Mouse (Mus musculus) cerebellum, adult 8-10 months (tissue): Measurements from ENCODE around the gene Olfr843.

Source experiments
- DNase-seq: peaks from one replicate; pipeline ENCODE4 v3.0.0; 2022

The Olfr843 gene

DNA sequence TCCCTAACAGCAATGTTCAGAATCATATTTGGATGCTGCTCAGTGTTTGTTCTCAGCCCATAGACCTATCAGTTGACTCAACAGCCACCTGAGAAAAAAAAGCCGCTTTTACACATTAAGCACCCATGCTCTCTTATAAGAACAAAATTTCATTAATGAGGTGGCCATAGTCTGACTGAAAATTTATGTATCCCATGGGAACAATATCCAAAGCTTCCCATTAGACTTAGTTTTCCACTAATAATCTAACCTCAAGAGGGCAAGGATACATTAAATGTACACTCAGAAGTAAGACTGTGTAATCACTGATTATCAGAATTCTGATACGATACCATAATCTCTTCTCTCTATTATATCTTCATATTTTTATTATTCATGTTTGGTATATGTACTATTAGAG is at the start of gene Olfr843:
Olfr843 (minus strand) TSS at position 101 of the 400 bp plus-strand sequence.
- no peak for DNase-seq
